Mouse (Mus musculus) liver, adult 2 months (tissue): ENCODE results near the gene Bmp8a.

Source experiments
- CTCF ChIP-seq: fragments of 200-500 bp; IDR thresholded peaks from 2 replicates; pipeline ENCODE4 v1.5.1; 2011; ENCODE audit warnings: low read depth, low read length, control low read depth
- POLR2A ChIP-seq: fragments of 200-500 bp; IDR thresholded peaks from 2 replicates; pipeline ENCODE4 v1.6.1; 2011; ENCODE audit warnings: low read length, control low read depth; ENCODE audit not compliant: insufficient read depth; ENCODE audit errors: extremely low read depth

DNA sequence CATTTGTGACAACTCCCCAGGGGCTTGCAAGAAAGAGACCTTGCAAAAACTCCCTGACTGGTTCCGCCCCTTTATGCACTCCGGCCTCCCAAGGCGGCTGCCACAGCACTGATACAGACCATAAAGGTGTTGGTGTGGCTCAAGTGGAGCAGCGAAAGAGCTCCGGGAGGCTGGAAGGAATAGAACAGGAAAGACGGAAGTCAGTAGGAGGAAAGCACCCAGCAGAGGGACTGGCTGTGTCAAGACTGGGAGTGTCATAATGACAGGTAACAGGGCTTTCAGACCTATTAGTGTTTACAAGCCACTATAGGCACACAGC, 378 bp upstream of the Bmp8a start:
- TF ChIP-seq CTCF (no peak), POLR2A (no peak)
